Mouse (Mus musculus) embryo, embryonic 9.5 days (tissue): ENCODE data around the gene Coil.
"Not testable (repeated sequence)": the region's sequence is repeated elsewhere in the genome, so short reads cannot be mapped to it uniquely, and the experiment has no call there.

ENCODE experiments used
- DNase-seq: peaks from one replicate; pipeline ENCODE4 v3.0.0-alpha.2; 2017; ENCODE audit errors: extremely low spot score

The Coil gene

GRCm38 (mm10) chr11:88973776-88974701, 4.0 kb downstream of the Coil start:
- DNase-seq, result peak; percentile 92

GRCm38 (mm10) chr11:88976320-88976719, 6.3 kb downstream of the Coil start:
- no peak for DNase-seq

- DNase-seq, result no peak
These were observed 7.1 kb downstream of the Coil start for GRCm38 (mm10) chr11:88977188-88977587.

- DNase-seq, result no peak
These were observed 11.3 kb downstream of the Coil start for GRCm38 (mm10) chr11:88981337-88981736.

- no peak for DNase-seq
These were observed 16.6 kb downstream of the Coil start for GRCm38 (mm10) chr11:88986616-88987015.

GRCm38 (mm10) chr11:88988956-88989355, 18.9 kb downstream of the Coil start:
- no peak for DNase-seq

GRCm38 (mm10) chr11:88989530-88989929, 19.5 kb downstream of the Coil start:
- no peak for DNase-seq

- no peak for DNase-seq
These were observed 23.1 kb downstream of the Coil start for GRCm38 (mm10) chr11:88993186-88993585.

- no peak for DNase-seq
These were observed 23.6 kb downstream of the Coil start for GRCm38 (mm10) chr11:88993625-88994024.

GRCm38 (mm10) chr11:88994492-88994891, 24.4 kb downstream of the Coil start:
- DNase-seq, result no peak

- DNase-seq, result no peak
These were observed 25.6 kb downstream of the Coil start for GRCm38 (mm10) chr11:88995616-88996015.

GRCm38 (mm10) chr11:88996427-88996826, 26.4 kb downstream of the Coil start:
- no peak for DNase-seq

GRCm38 (mm10) chr11:88997343-88997742, 27.3 kb downstream of the Coil start:
- DNase-seq, result not testable (repeated sequence)

GRCm38 (mm10) chr11:88998406-88998805, 28.4 kb downstream of the Coil start:
- no peak for DNase-seq

- peak; percentile 68 for DNase-seq
These were observed 29.1 kb downstream of the Coil start, which contains the start of gene Trim25 for GRCm38 (mm10) chr11:88998974-88999722. Gene Trim25, plus strand, starts transcription at chr11:88999376.

GRCm38 (mm10) chr11:88999723-89000526, 29.9 kb downstream of the Coil start:
- DNase-seq, result no peak

- no peak for DNase-seq
These were observed 30.4 kb downstream of the Coil start for GRCm38 (mm10) chr11:89000527-89000819.

GRCm38 (mm10) chr11:89001569-89001968, 31.5 kb downstream of the Coil start:
- no peak for DNase-seq

GRCm38 (mm10) chr11:89002068-89002467, 32.0 kb downstream of the Coil start:
- DNase-seq, result no peak

- no peak for DNase-seq
These were observed 32.6 kb downstream of the Coil start for GRCm38 (mm10) chr11:89002621-89003020.

GRCm38 (mm10) chr11:89003078-89003477, 33.0 kb downstream of the Coil start:
- no peak for DNase-seq

- no peak for DNase-seq
These were observed 33.7 kb downstream of the Coil start for GRCm38 (mm10) chr11:89003726-89004125.
